Mouse (Mus musculus) liver, adult 2 months (tissue): ENCODE measurements around the gene Ncaph. TPM values are rescaled to one million over a fixed set of nuclear protein-coding genes. Genes with fewer than 3 reads are reported as not detected.
A peak's percentile ranks its signal among the peaks of the same experiment; 100 is the strongest.

ENCODE experiments used
- DNase-seq: peaks from one replicate; pipeline ENCODE4 v3.0.0-alpha.2; 2011; ENCODE audit warnings: low read depth, low spot score; ENCODE audit errors: extremely low read depth
- H3K27ac ChIP-seq: fragments of 200-500 bp; replicated peaks from 2 replicates; pipeline ENCODE4 v1.5.1; 2012; ENCODE audit warnings: low read depth, mild to moderate bottlenecking, control low read depth, inconsistent platforms, low read length; ENCODE audit not compliant: insufficient read depth
- H3K27me3 ChIP-seq: fragments of 200-500 bp; 2 replicates; pipeline ENCODE4 v1.6.1; 2012; ENCODE audit warnings: mild to moderate bottlenecking, moderate library complexity, low read length, inconsistent platforms; ENCODE audit not compliant: control insufficient read depth, insufficient read depth
- H3K36me3 ChIP-seq: fragments of 200-500 bp; 2 replicates; pipeline ENCODE4 v1.6.1; 2012; ENCODE audit warnings: low read length, inconsistent platforms; ENCODE audit not compliant: control insufficient read depth, insufficient read depth
- H3K4me1 ChIP-seq: fragments of 200-500 bp; 2 replicates; pipeline ENCODE4 v1.6.1; 2011; ENCODE audit warnings: low read length; ENCODE audit not compliant: control insufficient read depth, insufficient read depth
- H3K4me3 ChIP-seq: fragments of 200-500 bp; 2 replicates; pipeline ENCODE4 v1.5.1; 2011; ENCODE audit warnings: low read depth, mild to moderate bottlenecking, control low read depth, low read length, moderate library complexity; ENCODE audit not compliant: insufficient read depth
- H3K79me2 ChIP-seq: fragments of 200-500 bp; 2 replicates; pipeline ENCODE4 v1.6.1; 2012; ENCODE audit warnings: inconsistent platforms, mild to moderate bottlenecking, low read length, moderate library complexity; ENCODE audit not compliant: control insufficient read depth, insufficient read depth
- H3K9ac ChIP-seq: fragments of 200-500 bp; 2 replicates; pipeline ENCODE4 v1.6.1; 2012; ENCODE audit warnings: low read depth, mild to moderate bottlenecking, control low read depth, inconsistent platforms, low read length
- CTCF ChIP-seq: fragments of 200-500 bp; IDR thresholded peaks from 2 replicates; pipeline ENCODE4 v1.5.1; 2011; ENCODE audit warnings: low read depth, low read length, control low read depth
- POLR2A ChIP-seq: fragments of 200-500 bp; IDR thresholded peaks from 2 replicates; pipeline ENCODE4 v1.6.1; 2011; ENCODE audit warnings: low read length, control low read depth; ENCODE audit not compliant: insufficient read depth; ENCODE audit errors: extremely low read depth
- WGBS: fragments of 180-500 bp; shearing (Covaris S2); methylation state at CpG from one replicate; pipeline ENCODE4 v1.1.7; 2018; 5-methylcytosine and 5-hydroxymethylcytosine counted together
- polyA plus RNA-seq: library from polyadenylated mRNA; depleted of rRNA; stranded (reverse); fragments of >200 nt; gene quantifications from 2 replicates; pipeline ENCODE4 v1.2.3, GENCODE M21; 2012
- total RNA-seq: library from RNA; depleted of rRNA; stranded (reverse); fragments of >200 nt; gene quantifications from 2 replicates; pipeline ENCODE4 v1.2.3, GENCODE M21; 2014

Gene Ncaph
- total and polyA plus RNA-seq, 2 experiments: 0.24 to 0.65 TPM

- H3K27ac ChIP-seq: peak within 1 kb of the TSS; percentile 63
Observed at GRCm38 (mm10) chr2:127143158-127144063, 9.7 kb upstream of the Ncaph start, which contains the start of gene Itpripl1. Itpripl1 (minus strand) TSS chr2:127143442.

GRCm38 (mm10) chr2:127142577-127143157, 8.9 kb upstream of the Ncaph start:
- DNase-seq: peak; percentile 12
- no peaks in the 10 kb centered on the region for H3K27me3 ChIP-seq
- no peak for TF ChIP-seq CTCF
- TF ChIP-seq POLR2A: no peak
- H3K9ac ChIP-seq: peak overlapping the region; percentile 64
- H3K4me3 ChIP-seq: peak overlapping the region; percentile 57
- 15% methylated on average over 6 of the region's 6 CpGs for WGBS
- no peaks in the 10 kb centered on the region for H3K36me3 ChIP-seq
- H3K79me2 ChIP-seq: no peaks in the 10 kb centered on the region; the same call in 1 of the 2 replicates
- peak overlapping the region; percentile 63 for H3K27ac ChIP-seq
- H3K4me1 ChIP-seq: peaks cover 5% of the 10 kb centered on the region; the same call in 1 of the 2 replicates

More at GRCm38 (mm10) chr2:127143158-127144063, 9.7 kb upstream of the Ncaph start, which contains the start of gene Itpripl1:
- Histone ChIP-seq H3K4me3 (peak within 1 kb of the TSS; percentile 57), H3K36me3 (no peaks in the 10 kb centered on the region), H3K27me3 (no peaks in the 10 kb centered on the region), H3K4me1 (peaks cover 5% of the 10 kb centered on the region; the same call in 1 of the 2 replicates), H3K9ac (peak within 1 kb of the TSS; percentile 64), H3K79me2 (no peaks in the 10 kb centered on the region; the same call in 1 of the 2 replicates)
- WGBS: 7% methylated on average over 31 of the region's 31 CpGs
- TF ChIP-seq CTCF: no peak
- 0 out of 2 replicates have a peak, but pooled peaks have one; percentile 50 for TF ChIP-seq POLR2A
- DNase-seq: peak; percentile 92

GRCm38 (mm10) chr2:127142031-127142430, 8.3 kb upstream of the Ncaph start:
- 80% methylated on average over 10 of the region's 10 CpGs for WGBS
- Histone ChIP-seq H3K36me3 (no peaks in the 10 kb centered on the region), H3K79me2 (no peaks in the 10 kb centered on the region; the same call in 1 of the 2 replicates), H3K4me3 (peak overlapping the region; percentile 57), H3K4me1 (peaks cover 6% of the 10 kb centered on the region; the same call in 1 of the 2 replicates), H3K9ac (0 out of 2 replicates have a peak overlapping the region, but pooled peaks have one; percentile 12), H3K27me3 (no peaks in the 10 kb centered on the region), H3K27ac (0 out of 2 replicates have a peak overlapping the region, but pooled peaks have one; percentile 63)
- DNase-seq: peak; percentile 20
- no peak for TF ChIP-seq POLR2A
- no peak for TF ChIP-seq CTCF

GRCm38 (mm10) chr2:127140011-127140410, 6.3 kb upstream of the Ncaph start:
- 97% methylated on average over 7 of the region's 7 CpGs for WGBS
- TF ChIP-seq CTCF: no peak
- TF ChIP-seq POLR2A: no peak
- Histone ChIP-seq H3K4me3 (no peak overlapping the region), H3K9ac (no peak overlapping the region), H3K27ac (no peak overlapping the region), H3K4me1 (peaks cover 6% of the 10 kb centered on the region; the same call in 1 of the 2 replicates), H3K27me3 (no peaks in the 10 kb centered on the region), H3K79me2 (no peaks in the 10 kb centered on the region; the same call in 1 of the 2 replicates), H3K36me3 (no peaks in the 10 kb centered on the region)
- no peak for DNase-seq

GRCm38 (mm10) chr2:127139605-127140004, 5.9 kb upstream of the Ncaph start:
- Histone ChIP-seq H3K9ac (no peak overlapping the region), H3K27me3 (no peaks in the 10 kb centered on the region), H3K4me3 (no peak overlapping the region), H3K4me1 (peaks cover 6% of the 10 kb centered on the region; the same call in 1 of the 2 replicates), H3K79me2 (no peaks in the 10 kb centered on the region; the same call in 1 of the 2 replicates), H3K36me3 (no peaks in the 10 kb centered on the region), H3K27ac (no peak overlapping the region)
- no peak for DNase-seq
- WGBS: 100% methylated on average over 1 of the region's 1 CpGs
- TF ChIP-seq POLR2A: no peak
- TF ChIP-seq CTCF: no peak
